Mouse (Mus musculus) intestine, embryonic 15.5 days (tissue): ENCODE data around the gene Sirt7. TPM values are rescaled to one million over a fixed set of nuclear protein-coding genes. Genes with fewer than 3 reads are reported as not detected.
A peak's percentile ranks its signal among the peaks of the same experiment; 100 is the strongest.

Source experiments
- ATAC-seq: fragments of 200-750 bp; cut with Nextera tagmentation; 2 replicates; pipeline ENCODE4 v1.8.0; 2017; ENCODE audit warnings: moderate TSS enrichment, moderate library complexity
- H3K27ac ChIP-seq: fragments of 300-500 bp; sonication (generic); 2 replicates; pipeline ENCODE4 v1.5.1; 2015; ENCODE audit warnings: mild to moderate bottlenecking, inconsistent platforms
- H3K27me3 ChIP-seq: fragments of 300-500 bp; sonication (generic); replicated peaks from 2 replicates; pipeline ENCODE4 v1.6.1; 2015; ENCODE audit warnings: inconsistent platforms
- H3K36me3 ChIP-seq: fragments of 300-500 bp; sonication (generic); 2 replicates; pipeline ENCODE4 v1.6.1; 2015; ENCODE audit warnings: inconsistent platforms
- H3K4me1 ChIP-seq: fragments of 300-500 bp; sonication (generic); replicated peaks from 2 replicates; pipeline ENCODE4 v1.6.1; 2015; ENCODE audit warnings: inconsistent platforms
- H3K4me2 ChIP-seq: fragments of 300-500 bp; sonication (generic); replicated peaks from 2 replicates; pipeline ENCODE4 v1.6.1; 2015; ENCODE audit warnings: mild to moderate bottlenecking, inconsistent platforms
- H3K4me3 ChIP-seq: fragments of 300-500 bp; sonication (generic); replicated peaks from 2 replicates; pipeline ENCODE4 v1.5.1; 2015; ENCODE audit warnings: inconsistent platforms
- H3K9ac ChIP-seq: fragments of 300-500 bp; sonication (generic); 2 replicates; pipeline ENCODE4 v1.6.1; 2015; ENCODE audit warnings: inconsistent platforms
- H3K9me3 ChIP-seq: fragments of 300-500 bp; sonication (generic); 2 replicates; pipeline ENCODE4 v1.6.1; 2016; ENCODE audit warnings: inconsistent platforms
- WGBS: fragments of 180-500 bp; shearing (Covaris S2); methylation state at CpG from one replicate; pipeline ENCODE4 v1.1.7; 2015; 5-methylcytosine and 5-hydroxymethylcytosine counted together
- polyA plus RNA-seq: library from polyadenylated mRNA; unstranded; fragments of >200 nt; fragmentation: Nextera tagmentation; extraction: Ambion mirVana; gene quantifications from 2 replicates; pipeline ENCODE4 v1.2.1, GENCODE M21; 2015

Sirt7 gene
- polyA plus RNA-seq, 1 experiment from 2014 or later, result 40.1 TPM

DNA sequence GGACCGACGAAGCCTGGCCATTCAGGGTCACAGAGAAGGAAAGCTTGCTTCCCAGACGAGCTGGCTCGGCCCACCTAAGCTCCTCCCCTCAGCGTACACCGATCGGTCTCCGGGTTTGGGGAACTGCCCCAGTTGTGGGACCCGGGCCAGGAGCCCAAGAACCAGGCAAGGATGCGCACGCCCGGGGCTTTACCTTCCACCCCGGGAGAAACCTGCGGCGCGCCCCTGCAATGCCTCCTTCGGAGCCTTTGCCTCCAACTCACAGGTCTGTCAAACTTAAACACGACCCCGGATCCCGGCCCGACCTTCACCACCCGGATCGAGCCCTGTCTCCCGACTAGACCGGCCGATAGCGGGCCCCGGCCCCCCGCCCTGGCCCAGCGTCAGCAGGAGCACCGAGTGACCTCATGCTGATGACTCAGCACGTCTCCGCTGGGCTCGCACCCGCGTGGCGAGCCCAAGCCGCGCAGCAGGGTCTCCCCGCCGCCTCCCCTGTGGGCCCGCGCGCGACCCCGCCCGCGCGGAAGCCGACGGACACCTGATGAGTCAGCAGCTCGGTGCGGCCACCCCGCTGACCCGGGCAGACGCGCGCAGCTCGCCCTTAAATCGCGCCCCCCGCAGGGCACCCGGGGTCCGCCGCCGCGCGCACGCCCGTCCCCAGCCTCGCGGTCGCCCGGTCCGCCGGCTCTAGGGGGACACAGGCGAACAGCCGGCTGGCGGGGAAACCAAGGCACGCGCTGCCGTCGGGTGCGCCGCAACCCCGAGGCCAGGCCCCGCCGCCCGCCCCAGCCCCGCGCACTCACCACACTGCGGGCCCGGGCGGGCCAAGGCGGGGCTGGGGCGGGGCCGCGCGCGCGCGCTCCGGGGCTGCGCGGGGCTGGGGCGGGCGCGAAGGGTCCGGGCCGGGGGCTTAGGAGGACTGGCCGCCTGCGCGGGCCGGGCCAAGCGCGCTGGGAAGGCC lies 7.8 kb upstream of the Sirt7 start:
- Histone ChIP-seq H3K36me3 (peaks cover 9% of the 10 kb centered on the region), H3K9me3 (no peaks in the 10 kb centered on the region), H3K4me1 (peaks cover 39% of the 10 kb centered on the region), H3K9ac (peak overlapping the region; percentile 95), H3K27ac (peak overlapping the region; percentile 74), H3K4me3 (peak overlapping the region; percentile 94), H3K4me2 (peak overlapping the region; percentile 85), H3K27me3 (no peaks in the 10 kb centered on the region)
- under 1% methylated on average over 115 of the region's 116 CpGs for whole genome bisulfite sequencing
- ATAC-seq, result peak; percentile 88

GRCm38 (mm10) chr11:120631726-120632448 lies 6.8 kb upstream of the Sirt7 start:
- Histone ChIP-seq H3K4me3 (peak overlapping the region; percentile 94), H3K9ac (peak overlapping the region; percentile 95), H3K36me3 (peaks cover 13% of the 10 kb centered on the region), H3K4me2 (peak overlapping the region; percentile 85), H3K27ac (peak overlapping the region; percentile 74; the same call in 1 of the 2 replicates), H3K4me1 (peaks cover 39% of the 10 kb centered on the region), H3K27me3 (no peaks in the 10 kb centered on the region), H3K9me3 (no peaks in the 10 kb centered on the region)
- no peak for ATAC-seq
- WGBS, result 61% methylated on average over 4 of the region's 4 CpGs

DNA sequence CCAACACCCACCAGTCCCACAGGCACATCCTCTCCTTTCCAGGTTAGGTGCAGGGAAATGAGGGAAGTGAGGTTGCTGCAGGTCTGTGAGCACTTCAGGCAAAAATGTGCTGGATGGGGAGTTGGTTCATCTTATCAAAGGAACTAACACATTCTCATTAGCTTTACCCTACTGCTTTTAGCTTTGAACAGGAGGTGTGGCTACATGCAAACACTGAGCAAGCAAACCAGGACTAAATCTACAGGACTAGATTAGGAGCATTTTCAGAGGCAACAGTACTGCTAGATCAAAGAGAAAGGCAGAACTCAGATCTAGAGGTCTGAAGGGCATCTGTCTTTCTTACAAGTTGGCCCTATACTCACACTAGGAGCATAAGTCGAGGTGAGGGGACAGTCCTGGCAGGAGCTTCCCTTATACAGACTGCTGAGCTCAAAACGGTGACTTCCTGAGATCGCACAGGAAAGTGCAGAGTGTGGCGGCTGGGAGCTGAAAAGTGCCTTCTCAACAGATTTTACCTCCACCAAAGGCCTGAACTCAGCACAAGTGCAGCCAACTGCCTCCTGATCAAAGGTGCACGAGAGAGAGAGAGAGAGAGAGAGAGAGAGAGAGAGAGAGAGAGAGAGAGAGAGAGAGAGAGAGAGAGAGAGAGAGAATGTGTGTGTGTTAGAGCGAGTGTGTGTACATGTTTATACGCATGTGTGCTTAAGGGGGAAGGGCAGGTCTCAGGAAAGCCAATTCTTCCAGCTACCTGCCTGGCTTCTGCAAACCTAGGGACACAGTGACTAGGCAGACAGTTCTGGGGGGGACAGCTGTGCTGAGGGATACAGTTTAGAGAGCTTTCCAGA lies 6.1 kb upstream of the Sirt7 start:
- H3K27ac ChIP-seq, result peak overlapping the region; percentile 79
- peak overlapping the region; percentile 29 for H3K9ac ChIP-seq
- ATAC-seq, result no peak
- H3K36me3 ChIP-seq, result peaks cover 13% of the 10 kb centered on the region
- H3K9me3 ChIP-seq, result no peaks in the 10 kb centered on the region
- H3K4me1 ChIP-seq, result peaks cover 39% of the 10 kb centered on the region
- 0 out of 2 replicates have a peak overlapping the region, but pooled peaks have one; percentile 94 for H3K4me3 ChIP-seq
- WGBS, result 24% methylated on average over 7 of the region's 7 CpGs
- peak overlapping the region; percentile 85 for H3K4me2 ChIP-seq
- H3K27me3 ChIP-seq, result no peaks in the 10 kb centered on the region

DNA sequence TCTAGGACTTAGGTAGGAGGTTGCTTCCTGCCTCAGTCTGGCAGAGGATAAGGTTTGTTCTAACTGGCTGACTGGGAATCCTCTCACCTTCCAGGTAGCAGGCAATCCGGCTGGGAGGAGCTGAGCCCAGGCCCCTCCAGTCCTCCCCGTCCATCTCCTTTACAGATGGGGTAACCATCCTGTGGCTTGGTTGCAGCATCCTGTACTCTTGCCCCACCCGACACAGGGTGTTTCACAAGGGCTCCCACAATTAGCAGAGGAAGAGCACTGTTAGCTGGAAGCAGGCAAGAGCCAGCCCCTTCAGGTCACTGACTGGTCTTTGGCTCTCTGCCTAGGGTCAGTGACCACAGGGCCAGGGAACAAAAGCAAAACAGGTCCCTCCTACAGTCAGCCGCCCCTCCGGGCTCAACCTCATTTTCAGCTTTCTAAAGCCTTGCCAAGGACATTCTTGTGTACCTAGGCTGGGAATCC lies 5.4 kb upstream of the Sirt7 start:
- no peaks in the 10 kb centered on the region for H3K9me3 ChIP-seq
- peaks cover 13% of the 10 kb centered on the region for H3K36me3 ChIP-seq
- peak overlapping the region; percentile 79 for H3K27ac ChIP-seq
- peaks cover 44% of the 10 kb centered on the region for H3K4me1 ChIP-seq
- H3K27me3 ChIP-seq, result no peaks in the 10 kb centered on the region
- peak overlapping the region; percentile 85 for H3K4me2 ChIP-seq
- ATAC-seq, result no peak
- WGBS, result 54% methylated on average over 5 of the region's 5 CpGs
- peak overlapping the region; percentile 17; the same call in 1 of the 2 replicates for H3K4me3 ChIP-seq
- peak overlapping the region; percentile 29 for H3K9ac ChIP-seq

DNA sequence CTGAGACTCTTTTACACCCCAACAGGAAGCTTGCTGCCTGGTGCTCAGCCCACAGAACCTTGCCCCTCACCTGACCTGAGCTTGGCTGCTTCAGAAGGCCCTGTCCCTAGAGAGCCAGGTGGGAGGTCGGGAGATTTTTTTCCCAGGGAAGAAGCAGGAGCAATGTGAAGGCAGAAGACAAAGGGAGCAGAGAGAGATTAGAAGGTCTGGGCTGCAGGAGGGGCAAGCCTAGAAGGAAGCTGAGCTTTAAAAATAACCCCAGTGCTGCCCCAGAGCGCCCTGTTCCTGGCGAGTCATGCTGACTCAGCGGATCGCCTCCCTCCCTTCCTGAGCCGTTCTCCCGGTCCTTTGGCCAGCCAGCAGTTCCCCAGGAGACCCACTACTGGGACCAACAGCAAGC lies 4.9 kb upstream of the Sirt7 start:
- peak overlapping the region; percentile 17; the same call in 1 of the 2 replicates for H3K4me3 ChIP-seq
- H3K27ac ChIP-seq, result peak overlapping the region; percentile 79
- H3K9me3 ChIP-seq, result no peaks in the 10 kb centered on the region
- H3K9ac ChIP-seq, result peak overlapping the region; percentile 29
- peak overlapping the region; percentile 85 for H3K4me2 ChIP-seq
- no peaks in the 10 kb centered on the region for H3K27me3 ChIP-seq
- 34% methylated on average over 7 of the region's 7 CpGs for WGBS
- H3K36me3 ChIP-seq, result peaks cover 13% of the 10 kb centered on the region
- ATAC-seq, result 0 out of 2 replicates have a peak, but pooled peaks have one; percentile 9
- H3K4me1 ChIP-seq, result peaks cover 48% of the 10 kb centered on the region

DNA sequence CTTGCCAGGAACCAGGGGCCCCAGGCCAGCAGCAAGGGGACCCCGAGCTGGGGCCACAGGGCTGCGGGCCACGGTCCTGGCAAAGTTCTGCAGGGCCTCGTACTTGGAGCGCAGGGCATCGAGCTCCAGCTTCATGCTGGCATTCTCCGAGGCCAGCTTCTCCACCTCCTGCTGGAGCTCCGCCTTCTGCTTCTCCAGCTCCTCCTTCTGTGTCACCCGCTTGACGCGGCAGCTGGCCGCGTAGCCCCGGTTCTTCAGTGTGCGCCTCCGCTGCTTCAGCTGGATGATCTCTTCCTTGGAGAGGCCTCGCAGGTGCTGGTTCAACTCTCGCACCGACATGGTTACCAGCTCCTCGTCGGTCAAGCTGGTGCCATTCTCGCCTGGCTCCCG lies 4.3 kb upstream of the Sirt7 start:
- peak overlapping the region; percentile 29 for H3K9ac ChIP-seq
- peak overlapping the region; percentile 79 for H3K27ac ChIP-seq
- no peaks in the 10 kb centered on the region for H3K9me3 ChIP-seq
- peaks cover 48% of the 10 kb centered on the region for H3K4me1 ChIP-seq
- H3K4me3 ChIP-seq, result no peak overlapping the region
- no peaks in the 10 kb centered on the region for H3K27me3 ChIP-seq
- peaks cover 13% of the 10 kb centered on the region for H3K36me3 ChIP-seq
- no peak for ATAC-seq
- WGBS, result 71% methylated on average over 23 of the region's 23 CpGs
- H3K4me2 ChIP-seq, result peak overlapping the region; percentile 85

DNA sequence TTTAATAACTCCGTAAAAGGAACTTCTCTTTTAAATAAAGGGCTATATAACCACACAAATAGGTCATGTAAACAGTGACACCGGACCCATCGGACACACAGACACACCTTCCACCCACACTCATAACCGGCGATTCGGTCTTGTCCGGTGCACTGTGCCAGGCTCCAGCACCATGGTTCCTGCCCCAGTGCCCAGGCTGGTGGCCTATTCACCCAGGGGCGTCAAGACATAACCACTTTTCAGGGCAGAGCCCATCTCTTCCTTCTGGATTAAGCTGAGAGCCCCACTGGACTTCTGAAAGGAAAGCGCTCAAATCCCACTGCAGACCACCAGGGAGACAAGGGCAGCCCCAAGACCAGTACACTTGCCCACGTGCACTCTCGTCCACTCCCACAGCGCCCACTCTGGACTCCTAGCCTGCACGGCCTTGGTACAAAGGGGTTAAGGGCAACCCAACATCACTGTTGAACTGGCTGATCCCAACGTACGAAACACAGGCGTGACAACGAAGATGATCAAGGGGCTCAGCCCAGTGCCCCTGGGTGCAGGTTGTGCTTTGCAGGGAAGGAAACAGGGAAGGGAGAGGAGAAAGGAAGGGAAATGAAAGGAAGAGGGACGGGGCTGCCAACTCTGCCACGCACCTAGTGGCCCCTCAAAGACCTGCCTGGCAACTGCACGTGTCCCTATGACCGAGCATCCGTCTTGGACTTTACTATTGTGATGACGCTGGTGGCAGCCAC lies 3.7 kb upstream of the Sirt7 start:
- ATAC-seq, result no peak
- 0 out of 2 replicates have a peak overlapping the region, but pooled peaks have one; percentile 79 for H3K27ac ChIP-seq
- no peak overlapping the region for H3K4me3 ChIP-seq
- H3K9ac ChIP-seq, result no peak overlapping the region
- peaks cover 48% of the 10 kb centered on the region for H3K4me1 ChIP-seq
- H3K36me3 ChIP-seq, result peaks cover 13% of the 10 kb centered on the region
- H3K27me3 ChIP-seq, result no peaks in the 10 kb centered on the region
- 93% methylated on average over 23 of the region's 23 CpGs for WGBS
- no peaks in the 10 kb centered on the region for H3K9me3 ChIP-seq
- peak overlapping the region; percentile 12; the same call in 1 of the 2 replicates for H3K4me2 ChIP-seq

DNA sequence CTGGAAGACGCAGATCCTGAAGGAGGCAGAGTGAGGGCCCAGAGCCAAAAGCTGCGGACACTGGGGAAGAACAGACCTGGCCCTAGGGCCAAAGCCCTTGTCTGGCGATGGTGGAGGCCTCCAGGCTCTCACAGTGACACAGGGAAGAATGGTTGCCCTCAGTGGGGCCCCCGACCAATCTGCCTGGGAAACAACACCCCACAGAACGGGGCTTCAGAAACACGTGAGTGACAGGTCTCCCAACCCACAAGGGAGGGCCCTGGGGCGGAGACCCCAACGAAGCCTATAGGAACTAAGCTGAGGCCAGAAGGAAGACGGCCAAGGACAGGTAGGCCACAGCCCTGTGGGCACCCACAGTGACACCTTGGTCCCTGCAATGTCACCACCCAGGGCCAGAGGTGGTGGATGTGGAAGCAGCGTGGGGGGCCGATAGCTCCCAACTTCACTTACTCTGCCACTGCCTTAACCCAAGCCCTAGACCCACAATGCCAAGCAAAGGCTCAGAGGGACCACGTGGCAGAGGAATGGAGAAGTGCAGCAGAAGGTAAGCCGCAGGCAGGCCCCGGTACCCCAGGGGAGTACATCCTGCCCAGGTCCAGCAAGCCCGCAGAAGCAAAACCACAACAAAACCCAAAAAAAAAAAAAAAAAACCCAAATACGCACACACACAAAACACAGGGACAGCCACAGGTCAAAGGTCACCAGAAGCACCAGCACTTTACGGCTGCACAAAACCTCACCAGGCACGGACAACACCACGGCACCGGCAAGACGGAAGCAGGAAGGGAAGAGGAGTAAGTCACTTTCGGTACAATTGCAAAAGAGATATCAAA lies 2.6 kb upstream of the Sirt7 start:
- no peak for ATAC-seq
- Histone ChIP-seq H3K36me3 (peaks cover 13% of the 10 kb centered on the region), H3K9me3 (no peaks in the 10 kb centered on the region), H3K9ac (no peak overlapping the region; the same call in 1 of the 2 replicates), H3K4me1 (peaks cover 51% of the 10 kb centered on the region), H3K4me3 (no peak overlapping the region), H3K27me3 (no peaks in the 10 kb centered on the region), H3K4me2 (no peak overlapping the region), H3K27ac (no peak overlapping the region)
- 72% methylated on average over 22 of the region's 22 CpGs for WGBS

DNA sequence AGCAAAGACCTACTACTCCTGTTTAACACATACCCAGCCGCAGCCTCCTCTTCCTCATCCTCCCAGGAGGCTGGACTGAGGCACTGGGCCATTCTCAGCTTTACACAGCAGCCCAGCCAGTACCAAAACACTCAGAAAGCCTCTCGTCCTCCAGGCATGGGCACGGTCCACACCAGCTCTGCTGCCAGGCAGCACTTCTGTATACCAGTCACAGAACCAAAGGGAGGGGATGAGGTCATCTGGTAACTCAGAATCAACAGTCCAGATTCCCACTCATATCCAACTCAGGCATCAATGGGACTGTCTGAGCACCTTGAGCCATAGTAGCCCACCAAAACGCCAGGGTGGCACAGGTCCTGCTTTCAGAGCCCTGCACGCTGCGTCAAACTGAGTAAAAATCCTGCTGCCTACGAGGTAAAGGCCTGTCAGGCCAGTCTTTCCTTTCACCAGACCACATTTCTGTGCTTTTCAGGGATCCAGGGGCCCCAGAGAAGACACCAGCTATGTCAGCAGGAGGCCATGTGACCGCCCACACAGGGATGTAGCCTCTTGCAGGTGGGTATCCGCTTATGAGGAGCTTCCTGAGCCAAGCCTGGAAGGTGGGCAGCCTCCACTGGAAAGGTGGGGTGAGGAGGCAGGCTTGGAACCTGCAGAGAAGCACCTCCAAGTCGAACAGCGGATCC lies 1.9 kb upstream of the Sirt7 start:
- no peak overlapping the region for H3K4me3 ChIP-seq
- H3K27ac ChIP-seq, result no peak overlapping the region
- no peak overlapping the region for H3K4me2 ChIP-seq
- peaks cover 13% of the 10 kb centered on the region for H3K36me3 ChIP-seq
- no peaks in the 10 kb centered on the region for H3K9me3 ChIP-seq
- no peaks in the 10 kb centered on the region for H3K27me3 ChIP-seq
- peaks cover 45% of the 10 kb centered on the region for H3K4me1 ChIP-seq
- WGBS, result 91% methylated on average over 11 of the region's 11 CpGs
- H3K9ac ChIP-seq, result no peak overlapping the region; the same call in 1 of the 2 replicates
- no peak for ATAC-seq

- Histone ChIP-seq H3K27me3 (no peaks in the 10 kb centered on the region), H3K4me3 (peak overlapping the region; percentile 93), H3K27ac (peak overlapping the region; percentile 85), H3K4me1 (peaks cover 25% of the 10 kb centered on the region), H3K4me2 (peak overlapping the region; percentile 93), H3K9me3 (no peaks in the 10 kb centered on the region), H3K9ac (peak overlapping the region; percentile 78), H3K36me3 (peaks cover 22% of the 10 kb centered on the region)
- under 1% methylated on average over 53 of the region's 53 CpGs for WGBS
- ATAC-seq, result peak; percentile 85
These were observed 344 bp downstream of the Sirt7 start for GRCm38 (mm10) chr11:120624680-120625111.
